In the genomic region with DNA sequence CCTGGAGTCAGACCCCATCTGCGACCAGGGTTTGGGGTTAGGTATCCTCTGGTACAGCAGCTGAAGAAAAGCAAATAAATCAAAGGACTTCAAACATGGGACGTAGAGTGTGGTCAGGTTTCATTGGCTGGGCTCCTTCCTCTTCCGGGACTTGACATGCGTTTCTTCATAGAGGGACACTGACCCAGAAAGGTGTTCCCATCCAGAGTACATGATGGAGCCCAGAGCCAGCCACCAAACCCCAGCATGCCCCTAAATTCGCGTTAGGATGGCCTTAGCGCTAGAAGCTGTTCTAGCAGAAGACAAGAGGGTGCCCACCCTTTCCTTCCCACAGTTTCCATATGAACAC, we compare ENCODE assay signal across 8 mouse cellular contexts. TPM values are rescaled to one million over a fixed set of nuclear protein-coding genes. Genes with fewer than 3 reads are reported as not detected.
A peak's percentile ranks its signal among the peaks of the same experiment; 100 is the strongest.
DNase-seq lines count a peak whose midpoint lies in the region; ATAC-seq and TF ChIP-seq lines count a peak whose summit lies in the region.

No protein-coding gene starts in this region.

- H3K4me3 ChIP-seq in kidney, embryonic 14.5 days (ENCODE audit: low read length): peak overlapping the region; percentile 83
- peak overlapping the region; percentile 70 for H3K4me3 ChIP-seq in cortical plate, adult 2 months (ENCODE audit: insufficient read depth, low read length)
- peak overlapping the region; percentile 67 for H3K4me3 ChIP-seq in hindbrain, postnatal 0 days (ENCODE audit: low read length)
- peak overlapping the region; percentile 57 for H3K4me3 ChIP-seq in midbrain, embryonic 14.5 days (replicated peaks; ENCODE audit: low read depth, low read length)

- no peaks in the 10 kb centered on the region for H3K36me3 ChIP-seq in kidney, embryonic 14.5 days (ENCODE audit: control insufficient read depth, insufficient read depth, low read length)
- H3K36me3 ChIP-seq in hindbrain, postnatal 0 days (ENCODE audit: insufficient read depth, low read length): no peaks in the 10 kb centered on the region
- H3K36me3 ChIP-seq in midbrain, embryonic 14.5 days (ENCODE audit: control insufficient read depth, insufficient read depth, low read length): no peaks in the 10 kb centered on the region

- DNase-seq in kidney, postnatal 14 days: no peak
- DNase-seq in hindbrain, postnatal 0 days (ENCODE audit: low spot score): no peak
- no peak for DNase-seq in midbrain, embryonic 14.5 days
- no peak for DNase-seq in frontal cortex, postnatal 10 days (ENCODE audit: low spot score in 2 of 2)
- no peak for DNase-seq in gastrocnemius, postnatal 25 days
- DNase-seq in spleen, postnatal 14 days (ENCODE audit: low spot score in 2 of 2): no peak

- H3K27me3 ChIP-seq in kidney, embryonic 14.5 days (ENCODE audit: control insufficient read depth, insufficient read depth, low read length): no peaks in the 10 kb centered on the region
- no peaks in the 10 kb centered on the region for H3K27me3 ChIP-seq in hindbrain, postnatal 0 days (ENCODE audit: insufficient read depth, low read length)
- no peaks in the 10 kb centered on the region for H3K27me3 ChIP-seq in midbrain, embryonic 14.5 days (ENCODE audit: control insufficient read depth, insufficient read depth, low read length)

- no peak for ATAC-seq in kidney, embryonic 14.5 days (ENCODE audit: low FRiP score, low TSS enrichment)
- no peak; the same call in 1 of the 2 replicates for ATAC-seq in hindbrain, postnatal 0 days
- no peak for ATAC-seq in midbrain, embryonic 14.5 days (ENCODE audit: low FRiP score, low TSS enrichment)

- H3K9me3 ChIP-seq in kidney, embryonic 14.5 days (ENCODE audit: control insufficient read depth, low read length): no peaks in the 10 kb centered on the region
- no peaks in the 10 kb centered on the region for H3K9me3 ChIP-seq in hindbrain, postnatal 0 days (ENCODE audit: low read length)
- no peaks in the 10 kb centered on the region for H3K9me3 ChIP-seq in midbrain, embryonic 14.5 days (ENCODE audit: control insufficient read depth, low read length)

- 15% methylated on average over 7 of the region's 7 CpGs for WGBS in kidney, embryonic 14.5 days
- 29% methylated on average over 7 of the region's 7 CpGs for WGBS in hindbrain, postnatal 0 days
- WGBS in midbrain, embryonic 14.5 days: 29% methylated on average over 7 of the region's 7 CpGs

- no peak overlapping the region for H3K27ac ChIP-seq in kidney, embryonic 14.5 days (ENCODE audit: low read depth, low read length)
- H3K27ac ChIP-seq in cortical plate, adult 2 months (ENCODE audit: insufficient read depth, low read length): no peak overlapping the region
- no peak overlapping the region for H3K27ac ChIP-seq in hindbrain, postnatal 0 days
- H3K27ac ChIP-seq in midbrain, embryonic 14.5 days (replicated peaks; ENCODE audit: low read depth, low read length): no peak overlapping the region

- TF ChIP-seq POLR2A in cortical plate, adult 2 months (IDR thresholded peaks at IDR 0.05; ENCODE audit: extremely low read depth, insufficient read depth, low read length): no peak

- H3K4me1 ChIP-seq in kidney, embryonic 14.5 days (ENCODE audit: control insufficient read depth, insufficient read depth, low read length): peaks cover 4% of the 10 kb centered on the region; the same call in 1 of the 2 replicates
- no peaks in the 10 kb centered on the region for H3K4me1 ChIP-seq in cortical plate, adult 2 months (ENCODE audit: control insufficient read depth, insufficient read depth, low read length)
- H3K4me1 ChIP-seq in hindbrain, postnatal 0 days (ENCODE audit: insufficient read depth, low read length): peaks cover 8% of the 10 kb centered on the region; the same call in 1 of the 2 replicates
- no peaks in the 10 kb centered on the region for H3K4me1 ChIP-seq in midbrain, embryonic 14.5 days (ENCODE audit: control insufficient read depth, insufficient read depth, low read length)

- H3K4me2 ChIP-seq in kidney, embryonic 14.5 days (replicated peaks; ENCODE audit: low read depth, low read length): peak overlapping the region; percentile 98
- H3K4me2 ChIP-seq in hindbrain, postnatal 0 days (ENCODE audit: low read depth, low read length): peak overlapping the region; percentile 94
- peak overlapping the region; percentile 95 for H3K4me2 ChIP-seq in midbrain, embryonic 14.5 days (ENCODE audit: low read length)

- TF ChIP-seq CTCF in cortical plate, adult 2 months (IDR thresholded peaks at IDR 0.05; ENCODE audit: extremely low read depth, insufficient read depth, low read length): no peak
- TF ChIP-seq CTCF in hindbrain, postnatal 0 days (IDR thresholded peaks at IDR 0.05; ENCODE audit: low read depth): no peak

- peak overlapping the region; percentile 77; the same call in 1 of the 2 replicates for H3K9ac ChIP-seq in kidney, embryonic 14.5 days (ENCODE audit: low read depth, low read length)
- H3K9ac ChIP-seq in hindbrain, postnatal 0 days (replicated peaks; ENCODE audit: low read length): no peak overlapping the region
- no peak overlapping the region for H3K9ac ChIP-seq in midbrain, embryonic 14.5 days (replicated peaks; ENCODE audit: low read length)

RNA-seq across cellular contexts. Expression of gene Tnip2, which starts 0.4 kb away (rescaled TPM):
- polyA plus RNA-seq in kidney, embryonic 14.5 days (2014; fragmentation: Nextera tagmentation; extraction: Ambion mirVana): 10.8 and 16.1 TPM in 2 replicates
- 27.3 and 38.6 TPM in 2 replicates for polyA plus RNA-seq in cortical plate, adult 2 months (2012; rRNA removed)
- 11.1 and 12.8 TPM in 2 replicates for total RNA-seq in hindbrain, postnatal 0 days (2014; rRNA removed)
- polyA plus RNA-seq in hindbrain, postnatal 0 days (2015; fragmentation: Nextera tagmentation; extraction: Ambion mirVana): 14.1 and 14.5 TPM in 2 replicates
- polyA plus RNA-seq in midbrain, embryonic 14.5 days (2014; fragmentation: Nextera tagmentation; extraction: Ambion mirVana): 5.9 and 6.2 TPM in 2 replicates
- total RNA-seq in gastrocnemius, postnatal 25 days (2021): 1 to 10 TPM; 2.1 to 2.3 TPM

RNA-seq across cellular contexts. Expression of gene Sh3bp2, which starts 11.4 kb away (rescaled TPM):
- 9.0 and 11.1 TPM in 2 replicates for polyA plus RNA-seq in kidney, embryonic 14.5 days (2014; fragmentation: Nextera tagmentation; extraction: Ambion mirVana)
- polyA plus RNA-seq in cortical plate, adult 2 months (2012; rRNA removed): 3.5 TPM in 2 replicates
- total RNA-seq in hindbrain, postnatal 0 days (2014; rRNA removed): 29.8 and 37.7 TPM in 2 replicates
- polyA plus RNA-seq in hindbrain, postnatal 0 days (2015; fragmentation: Nextera tagmentation; extraction: Ambion mirVana): 12.0 and 14.1 TPM in 2 replicates
- 21.7 and 30.6 TPM in 2 replicates for polyA plus RNA-seq in midbrain, embryonic 14.5 days (2014; fragmentation: Nextera tagmentation; extraction: Ambion mirVana)
- total RNA-seq in gastrocnemius, postnatal 25 days (2021): 1 to 10 TPM; 1.1 to 1.2 TPM

RNA-seq across cellular contexts. Expression of gene Add1, which starts 59.3 kb away (rescaled TPM):
- 124 and 183 TPM in 2 replicates for polyA plus RNA-seq in kidney, embryonic 14.5 days (2014; fragmentation: Nextera tagmentation; extraction: Ambion mirVana)
- polyA plus RNA-seq in cortical plate, adult 2 months (2012; rRNA removed): 375 and 376 TPM in 2 replicates
- total RNA-seq in hindbrain, postnatal 0 days (2014; rRNA removed): 272 and 279 TPM in 2 replicates
- polyA plus RNA-seq in hindbrain, postnatal 0 days (2015; fragmentation: Nextera tagmentation; extraction: Ambion mirVana): 165 and 166 TPM in 2 replicates
- polyA plus RNA-seq in midbrain, embryonic 14.5 days (2014; fragmentation: Nextera tagmentation; extraction: Ambion mirVana): 204 and 221 TPM in 2 replicates
- total RNA-seq in gastrocnemius, postnatal 25 days (2021): 10 to 100 TPM; 61.8 to 68.6 TPM
